Mouse (Mus musculus): ENCODE measurements around the gene Mpv17l2.

DNA sequence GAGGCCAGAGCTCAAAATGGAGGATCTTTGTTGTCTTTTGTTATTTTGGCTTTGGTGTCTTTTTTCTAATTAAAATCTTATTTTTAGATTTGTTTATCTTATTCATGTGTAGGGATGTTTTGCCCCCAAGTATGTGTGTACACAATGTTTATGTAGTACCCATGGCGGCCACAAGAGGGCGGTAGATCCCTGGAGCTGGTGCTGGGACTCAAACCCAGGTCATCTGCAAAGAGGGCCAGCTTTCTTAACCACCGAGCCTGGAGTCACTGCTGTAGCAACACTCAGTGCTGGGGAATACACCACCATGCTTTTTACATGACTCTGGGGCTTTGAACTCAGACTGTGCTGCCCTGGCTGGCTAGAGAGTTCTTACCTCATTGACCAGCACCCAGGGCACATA lies 2.6 kb upstream of the Mpv17l2 start:
- no peak for TF ChIP-seq EP300 (IDR thresholded peaks at IDR 0.05)
- TF ChIP-seq CTCF (IDR thresholded peaks at IDR 0.05): peak; percentile 85
